Mouse (Mus musculus): ENCODE measurements at regions not wholly inside any gene's neighbourhood (a gene's known extent, or its start where the extent isn't known, plus 50 kb on each side); places are given as distances from the start of the nearest gene placed in this dataset.
"Not testable (repeated sequence)": the region's sequence is repeated elsewhere in the genome, so short reads cannot be mapped to it uniquely, and the experiment has no call there.

DNA sequence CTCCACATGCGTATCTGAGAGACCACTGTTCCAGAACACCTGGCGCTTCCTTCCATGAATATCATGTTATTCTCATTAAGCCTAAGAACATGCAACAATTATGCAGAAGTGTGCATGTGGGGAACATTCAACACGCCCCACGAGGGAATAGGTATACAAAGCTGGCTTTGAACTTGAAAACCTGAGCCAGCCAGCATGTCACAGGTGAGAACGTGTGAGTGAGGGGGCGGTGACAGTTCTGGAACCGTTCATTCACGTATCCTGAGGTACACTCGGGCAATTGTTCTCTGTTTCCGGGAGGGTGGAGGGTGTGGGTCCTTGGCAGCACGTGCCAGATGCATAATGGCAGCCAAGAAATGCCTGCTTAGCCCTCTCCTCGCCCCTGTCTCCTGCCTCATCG, 88.4 kb upstream of the Gmds start:
- H3K36me3 ChIP-seq (ENCODE audit: insufficient read depth, low read length) = no peaks in the 10 kb centered on the region
- no peak for DNase-seq (ENCODE audit: low spot score)
- no peak for ATAC-seq (ENCODE audit: low FRiP score)
- H3K27me3 ChIP-seq (ENCODE audit: insufficient read depth, low read length) = no peaks in the 10 kb centered on the region
- no peak overlapping the region for H3K9ac ChIP-seq (replicated peaks; ENCODE audit: low read length, poor library complexity, severe bottlenecking)
- TF ChIP-seq CTCF (IDR thresholded peaks at IDR 0.05) = no peak
- no peaks in the 10 kb centered on the region for H3K9me3 ChIP-seq (ENCODE audit: low read length)
- no peak overlapping the region for H3K27ac ChIP-seq (ENCODE audit: low read depth, low read length)
- H3K4me2 ChIP-seq (ENCODE audit: low read depth, low read length, poor library complexity, severe bottlenecking) = no peak overlapping the region
- WGBS = 94% methylated on average over 13 of the region's 13 CpGs
- no peak overlapping the region for H3K4me3 ChIP-seq (ENCODE audit: low read depth, low read length)
- no peaks in the 10 kb centered on the region for H3K4me1 ChIP-seq (ENCODE audit: insufficient read depth, low read length)

GRCm38 (mm10) chr13:32426199-32426598, 87.7 kb upstream of the Gmds start:
- peak; percentile 17 for DNase-seq (ENCODE audit: low spot score)
- 67% methylated on average over 7 of the region's 7 CpGs for WGBS
- no peak overlapping the region for H3K9ac ChIP-seq (replicated peaks; ENCODE audit: low read length, poor library complexity, severe bottlenecking)
- H3K36me3 ChIP-seq (ENCODE audit: insufficient read depth, low read length) = no peaks in the 10 kb centered on the region
- no peaks in the 10 kb centered on the region for H3K9me3 ChIP-seq (ENCODE audit: low read length)
- H3K27me3 ChIP-seq (ENCODE audit: insufficient read depth, low read length) = no peaks in the 10 kb centered on the region
- no peak overlapping the region for H3K4me2 ChIP-seq (ENCODE audit: low read depth, low read length, poor library complexity, severe bottlenecking)
- no peaks in the 10 kb centered on the region for H3K4me1 ChIP-seq (ENCODE audit: insufficient read depth, low read length)
- no peak for TF ChIP-seq CTCF (IDR thresholded peaks at IDR 0.05)
- no peak overlapping the region for H3K27ac ChIP-seq (ENCODE audit: low read depth, low read length)
- ATAC-seq (ENCODE audit: low FRiP score) = no peak
- H3K4me3 ChIP-seq (ENCODE audit: low read depth, low read length) = no peak overlapping the region

DNA sequence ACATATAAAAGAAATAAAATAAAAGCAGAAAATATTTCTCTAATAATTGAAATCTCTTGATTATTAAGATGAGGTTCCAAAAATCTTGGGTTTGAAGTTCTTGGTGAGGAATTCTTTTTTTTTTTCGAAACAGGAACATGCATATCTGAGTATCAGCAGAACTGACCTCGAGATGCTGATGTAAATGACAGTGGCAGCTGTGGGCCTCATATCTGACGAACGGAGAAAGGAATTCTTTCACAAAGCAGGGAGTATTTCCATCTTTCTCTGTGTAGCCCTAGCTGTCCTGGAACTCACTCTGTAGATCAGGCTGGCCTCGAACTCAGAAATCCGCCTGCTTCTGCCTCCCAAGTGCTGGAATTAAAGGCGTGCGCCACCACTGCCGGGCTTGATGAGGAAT, 86.0 kb upstream of the Gmds start:
- not testable (repeated sequence) for H3K9me3 ChIP-seq (ENCODE audit: low read length); H3K36me3 ChIP-seq (ENCODE audit: insufficient read depth, low read length); DNase-seq (ENCODE audit: low spot score); H3K9ac ChIP-seq (replicated peaks; ENCODE audit: low read length, poor library complexity, severe bottlenecking); H3K27me3 ChIP-seq (ENCODE audit: insufficient read depth, low read length); ATAC-seq (ENCODE audit: low FRiP score); H3K4me3 ChIP-seq (ENCODE audit: low read depth, low read length); H3K4me1 ChIP-seq (ENCODE audit: insufficient read depth, low read length); H3K4me2 ChIP-seq (ENCODE audit: low read depth, low read length, poor library complexity, severe bottlenecking); H3K27ac ChIP-seq (ENCODE audit: low read depth, low read length)
- WGBS = 87% methylated on average over 9 of the region's 9 CpGs

DNA sequence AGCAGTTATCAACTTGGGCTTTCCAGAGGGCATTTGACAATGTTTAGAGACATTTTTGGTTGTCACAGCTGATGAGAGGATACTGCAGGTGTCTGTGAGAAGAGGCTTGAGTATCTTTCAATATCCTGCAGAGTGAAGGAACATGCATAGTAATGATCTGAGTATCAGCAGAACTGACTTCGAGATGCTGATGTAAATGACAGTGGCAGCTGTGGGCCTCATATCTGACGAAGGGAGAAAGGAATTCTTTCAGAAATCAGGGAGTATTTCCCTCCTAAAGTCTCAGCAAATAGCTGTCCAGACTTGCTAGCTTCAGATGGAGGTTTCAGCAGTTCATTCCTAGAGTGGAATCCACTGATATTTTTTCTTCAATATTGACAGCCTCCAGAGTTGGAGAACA, 83.9 kb upstream of the Gmds start:
- DNase-seq (ENCODE audit: low spot score) (no peak), ATAC-seq (ENCODE audit: low FRiP score) (no peak)
- Histone ChIP-seq H3K4me1 (ENCODE audit: insufficient read depth, low read length) (no peaks in the 10 kb centered on the region), H3K27ac (ENCODE audit: low read depth, low read length) (no peak overlapping the region), H3K36me3 (ENCODE audit: insufficient read depth, low read length) (no peaks in the 10 kb centered on the region), H3K27me3 (ENCODE audit: insufficient read depth, low read length) (no peaks in the 10 kb centered on the region), H3K9ac (replicated peaks; ENCODE audit: low read length, poor library complexity, severe bottlenecking) (no peak overlapping the region), H3K4me3 (ENCODE audit: low read depth, low read length) (no peak overlapping the region), H3K4me2 (ENCODE audit: low read depth, low read length, poor library complexity, severe bottlenecking) (no peak overlapping the region), H3K9me3 (ENCODE audit: low read length) (no peaks in the 10 kb centered on the region)
- TF ChIP-seq CTCF (IDR thresholded peaks at IDR 0.05) = no peak
- WGBS = 63% methylated on average over 2 of the region's 2 CpGs

- DNase-seq (ENCODE audit: low spot score) (no peak), ATAC-seq (ENCODE audit: low FRiP score) (no peak)
- TF ChIP-seq CTCF (IDR thresholded peaks at IDR 0.05) = no peak
- Histone ChIP-seq H3K9ac (replicated peaks; ENCODE audit: low read length, poor library complexity, severe bottlenecking) (no peak overlapping the region), H3K27me3 (ENCODE audit: insufficient read depth, low read length) (no peaks in the 10 kb centered on the region), H3K27ac (ENCODE audit: low read depth, low read length) (no peak overlapping the region), H3K4me2 (ENCODE audit: low read depth, low read length, poor library complexity, severe bottlenecking) (no peak overlapping the region), H3K4me1 (ENCODE audit: insufficient read depth, low read length) (no peaks in the 10 kb centered on the region), H3K36me3 (ENCODE audit: insufficient read depth, low read length) (no peaks in the 10 kb centered on the region), H3K4me3 (ENCODE audit: low read depth, low read length) (no peak overlapping the region), H3K9me3 (ENCODE audit: low read length) (no peaks in the 10 kb centered on the region)
- WGBS = 78% methylated on average over 6 of the region's 6 CpGs
Measured at GRCm38 (mm10) chr13:32419326-32419725, 80.8 kb upstream of the Gmds start.

- DNase-seq (ENCODE audit: low spot score) (no peak), ATAC-seq (ENCODE audit: low FRiP score) (no peak)
- no peak overlapping the region for H3K9ac ChIP-seq (replicated peaks; ENCODE audit: low read length, poor library complexity, severe bottlenecking)
- no peak for TF ChIP-seq CTCF (IDR thresholded peaks at IDR 0.05)
- H3K36me3 ChIP-seq (ENCODE audit: insufficient read depth, low read length) = no peaks in the 10 kb centered on the region
- no peaks in the 10 kb centered on the region for H3K9me3 ChIP-seq (ENCODE audit: low read length)
- no peak overlapping the region for H3K4me2 ChIP-seq (ENCODE audit: low read depth, low read length, poor library complexity, severe bottlenecking)
- no peak overlapping the region for H3K27ac ChIP-seq (ENCODE audit: low read depth, low read length)
- WGBS = 85% methylated on average over 2 of the region's 2 CpGs
- no peaks in the 10 kb centered on the region for H3K27me3 ChIP-seq (ENCODE audit: insufficient read depth, low read length)
- no peak overlapping the region for H3K4me3 ChIP-seq (ENCODE audit: low read depth, low read length)
- no peaks in the 10 kb centered on the region for H3K4me1 ChIP-seq (ENCODE audit: insufficient read depth, low read length)
Measured at GRCm38 (mm10) chr13:32418655-32419054, 80.1 kb upstream of the Gmds start.

DNA sequence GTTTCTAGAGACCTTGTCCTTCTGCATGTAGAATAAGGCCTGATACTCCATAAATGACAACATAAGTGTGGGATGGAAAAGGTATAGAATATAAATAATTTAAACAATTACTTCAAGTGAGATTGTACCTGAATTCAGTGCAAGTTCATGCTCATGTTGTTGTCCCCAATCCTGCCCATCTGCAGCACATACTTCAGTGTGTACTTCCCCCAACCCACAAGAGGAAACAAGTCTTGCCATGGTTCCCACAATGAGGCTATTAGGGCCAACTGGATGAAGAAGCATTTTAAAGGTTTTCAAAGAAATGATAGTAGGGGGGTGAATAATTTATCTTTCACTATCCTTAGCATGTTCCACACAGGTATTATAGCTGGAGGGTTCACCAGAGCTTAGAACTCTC, 79.4 kb upstream of the Gmds start:
- H3K27me3 ChIP-seq (ENCODE audit: insufficient read depth, low read length) = no peaks in the 10 kb centered on the region
- no peak for TF ChIP-seq CTCF (IDR thresholded peaks at IDR 0.05)
- H3K4me1 ChIP-seq (ENCODE audit: insufficient read depth, low read length) = no peaks in the 10 kb centered on the region
- no peak overlapping the region for H3K27ac ChIP-seq (ENCODE audit: low read depth, low read length)
- H3K9me3 ChIP-seq (ENCODE audit: low read length) = no peaks in the 10 kb centered on the region
- no peak overlapping the region for H3K4me2 ChIP-seq (ENCODE audit: low read depth, low read length, poor library complexity, severe bottlenecking)
- H3K4me3 ChIP-seq (ENCODE audit: low read depth, low read length) = no peak overlapping the region
- H3K36me3 ChIP-seq (ENCODE audit: insufficient read depth, low read length) = no peaks in the 10 kb centered on the region
- no peak overlapping the region for H3K9ac ChIP-seq (replicated peaks; ENCODE audit: low read length, poor library complexity, severe bottlenecking)
- no peak for DNase-seq (ENCODE audit: low spot score)
- no peak for ATAC-seq (ENCODE audit: low FRiP score)
